Comparison of ENCODE assay signal across 9 mouse cellular contexts in the genomic region with DNA sequence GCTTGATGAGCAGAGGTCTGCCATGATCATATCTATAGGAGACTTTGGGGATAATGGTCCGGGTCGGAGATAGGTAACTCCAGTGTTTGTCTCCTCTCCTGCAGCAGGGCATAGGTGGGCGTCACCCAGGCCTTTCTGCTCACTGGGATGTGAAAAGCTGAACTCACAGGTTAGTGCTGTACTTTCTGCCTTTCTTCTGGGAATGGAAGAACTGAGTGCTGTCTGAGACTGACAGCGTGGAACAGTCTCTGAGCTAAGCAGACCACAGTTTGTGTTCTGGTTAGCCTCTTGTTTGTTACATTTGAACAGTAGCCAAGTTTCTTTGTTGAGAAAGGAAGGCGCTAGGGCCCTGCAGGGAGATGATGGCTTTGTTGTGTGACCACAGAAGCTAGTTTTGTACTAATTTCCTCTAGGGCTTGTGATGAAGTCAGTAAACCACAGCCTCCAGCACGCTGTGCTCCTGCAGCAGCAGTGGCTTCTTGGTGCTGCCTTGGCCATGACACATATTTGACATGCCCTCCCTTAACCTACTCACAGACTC. TPM values are rescaled to one million over a fixed set of nuclear protein-coding genes. Genes with fewer than 3 reads are reported as not detected.
DNase-seq lines count a peak whose midpoint lies in the region; ATAC-seq and TF ChIP-seq lines count a peak whose summit lies in the region.
"Had no signal": no experiment of that assay in that cellular context is flagged by ENCODE, and none has a peak within 500 bp of the region (broad histone marks: within the 10 kb centered on the region; RNA-seq: fewer than 3 reads in every experiment).

No protein-coding gene starts in this region.

- H3K27me3 ChIP-seq in kidney, embryonic 16.5 days (ENCODE audit: insufficient read depth, low read length), result no peaks in the 10 kb centered on the region
- no peaks in the 10 kb centered on the region for H3K27me3 ChIP-seq in liver, adult 2 months (ENCODE audit: control insufficient read depth, insufficient read depth, low read length)
- H3K27me3 ChIP-seq: midbrain, embryonic 12.5 days had no signal

- no peak overlapping the region for H3K27ac ChIP-seq in kidney, embryonic 16.5 days (ENCODE audit: low read length)
- H3K27ac ChIP-seq in liver, adult 2 months (replicated peaks; ENCODE audit: insufficient read depth, low read depth, low read length), result peak overlapping the region; percentile 30; the same call in 1 of the 2 replicates
- H3K27ac ChIP-seq: midbrain, embryonic 12.5 days had no signal

- H3K4me1 ChIP-seq in kidney, embryonic 16.5 days (ENCODE audit: insufficient read depth, low read length), result no peaks in the 10 kb centered on the region
- H3K4me1 ChIP-seq in liver, adult 2 months (ENCODE audit: control insufficient read depth, insufficient read depth, low read length), result peaks cover 2% of the 10 kb centered on the region; the same call in 1 of the 2 replicates
- H3K4me1 ChIP-seq: midbrain, embryonic 12.5 days had no signal

- peak; percentile 30 for DNase-seq in kidney, adult 18-20 months
- DNase-seq in c-Kit-positive CD71-negative TER-119-negative erythroid progenitor cells, embryonic 14.5 days (ENCODE audit: low read depth), result peak; percentile 61
- peak; percentile 48 for DNase-seq in liver, adult 2 months (ENCODE audit: extremely low read depth, low read depth, low spot score)
- no peak for DNase-seq in layer of hippocampus, postnatal 10 days (ENCODE audit: low spot score in 2 of 2)
- DNase-seq in urinary bladder, postnatal 36 days (ENCODE audit: low spot score in 2 of 2), result no peak
- no peak for DNase-seq in right cerebral cortex, postnatal 36 days (ENCODE audit: low spot score in 2 of 2)

- no peaks in the 10 kb centered on the region for H3K9me3 ChIP-seq in kidney, embryonic 16.5 days (ENCODE audit: low read length)
- H3K9me3 ChIP-seq: midbrain, embryonic 12.5 days had no signal

- H3K36me3 ChIP-seq in kidney, embryonic 16.5 days (ENCODE audit: insufficient read depth, low read length), result no peaks in the 10 kb centered on the region
- no peaks in the 10 kb centered on the region for H3K36me3 ChIP-seq in liver, adult 2 months (ENCODE audit: control insufficient read depth, insufficient read depth, low read length)
- H3K36me3 ChIP-seq: midbrain, embryonic 12.5 days had no signal

- no peak overlapping the region for H3K4me2 ChIP-seq in kidney, embryonic 16.5 days (replicated peaks; ENCODE audit: low read depth, low read length)
- H3K4me2 ChIP-seq: midbrain, embryonic 12.5 days had no signal

- TF ChIP-seq POLR2A in liver, adult 2 months (IDR thresholded peaks at IDR 0.05; ENCODE audit: extremely low read depth, insufficient read depth, low read length), result no peak

- 63% methylated on average over 6 of the region's 6 CpGs for WGBS in kidney, embryonic 16.5 days
- 78% methylated on average over 6 of the region's 6 CpGs for WGBS in liver, adult 2 months

- ATAC-seq in kidney, embryonic 16.5 days (ENCODE audit: low FRiP score, low TSS enrichment), result no peak
- peak; percentile 64 for ATAC-seq in neutrophil, adult 5-6 weeks (ENCODE audit: extremely low read depth, insufficient number of reproducible peaks, low FRiP score, poor library complexity, severe bottlenecking)

- TF ChIP-seq CTCF in liver, adult 2 months (IDR thresholded peaks at IDR 0.05; ENCODE audit: low read depth, low read length), result no peak

- no peaks in the 10 kb centered on the region for H3K79me2 ChIP-seq in liver, adult 2 months (ENCODE audit: control insufficient read depth, insufficient read depth, low read length)

- no peak overlapping the region for H3K9ac ChIP-seq in kidney, embryonic 16.5 days (replicated peaks; ENCODE audit: low read length)
- H3K9ac ChIP-seq in liver, adult 2 months (ENCODE audit: low read depth, low read length), result no peak overlapping the region
- H3K9ac ChIP-seq: midbrain, embryonic 12.5 days had no signal

- no peak overlapping the region for H3K4me3 ChIP-seq in kidney, embryonic 16.5 days (ENCODE audit: low read length)
- no peak overlapping the region for H3K4me3 ChIP-seq in liver, adult 2 months (ENCODE audit: insufficient read depth, low read depth, low read length)
- H3K4me3 ChIP-seq: midbrain, embryonic 12.5 days had no signal

RNA-seq across cellular contexts. Expression of gene Ptpn22, which starts 0.3 kb away (rescaled TPM):
- polyA plus RNA-seq in kidney, embryonic 16.5 days (2015; fragmentation: Nextera tagmentation; extraction: Ambion mirVana), result 0.80 and 0.82 TPM in 2 replicates
- 0.83 and 1.6 TPM in 2 replicates for total RNA-seq in liver, adult 2 months (2014; rRNA removed)
- 0.78 and 0.87 TPM in 2 replicates for polyA plus RNA-seq in liver, adult 2 months (2012; rRNA removed)
- total RNA-seq in neutrophil, adult 5-6 weeks (2017), result 93.7 and 107 TPM in 2 replicates
- under 1 TPM; 0.54 to 0.87 TPM for total RNA-seq in layer of hippocampus, postnatal 10 days (2021)

RNA-seq across cellular contexts. Expression of gene Bcl2l15, which starts 27.5 kb away (rescaled TPM):
- polyA plus RNA-seq in kidney, embryonic 16.5 days (2015; fragmentation: Nextera tagmentation; extraction: Ambion mirVana), result 0.14 TPM in 1 of 2 replicates, not detected in the other
- total RNA-seq in liver, adult 2 months (2014; rRNA removed), result 0.60 TPM in 1 of 2 replicates, not detected in the other
- not detected in 2 replicates for polyA plus RNA-seq in liver, adult 2 months (2012; rRNA removed)
- 1.5 and 2.5 TPM in 2 replicates for total RNA-seq in neutrophil, adult 5-6 weeks (2017)
- under 1 TPM; 0.64 to 0.80 TPM for total RNA-seq in layer of hippocampus, postnatal 10 days (2021)

RNA-seq across cellular contexts. Expression of gene Gm43064, which starts 50.5 kb away (rescaled TPM):
- 0.11 TPM in 1 of 2 replicates, not detected in the other for polyA plus RNA-seq in kidney, embryonic 16.5 days (2015; fragmentation: Nextera tagmentation; extraction: Ambion mirVana)
- 0.55 TPM in 1 of 2 replicates, not detected in the other for total RNA-seq in liver, adult 2 months (2014; rRNA removed)
- 0.05 and 0.20 TPM in 2 replicates for polyA plus RNA-seq in liver, adult 2 months (2012; rRNA removed)
- total RNA-seq in neutrophil, adult 5-6 weeks (2017), result not detected in 2 replicates
- under 1 TPM in 1 of 2 experiments, not detected in 1; 0.18 TPM for total RNA-seq in layer of hippocampus, postnatal 10 days (2021)
- polyA plus RNA-seq: midbrain, embryonic 12.5 days had no signal

RNA-seq across cellular contexts. Expression of gene Ap4b1, which starts 50.6 kb away (rescaled TPM):
- polyA plus RNA-seq in kidney, embryonic 16.5 days (2015; fragmentation: Nextera tagmentation; extraction: Ambion mirVana), result 22.3 and 22.8 TPM in 2 replicates
- total RNA-seq in liver, adult 2 months (2014; rRNA removed), result 22.1 and 23.4 TPM in 2 replicates
- 9.3 and 10.7 TPM in 2 replicates for polyA plus RNA-seq in liver, adult 2 months (2012; rRNA removed)
- 39.4 and 48.4 TPM in 2 replicates for total RNA-seq in neutrophil, adult 5-6 weeks (2017)
- total RNA-seq in layer of hippocampus, postnatal 10 days (2021), result 10 to 100 TPM; 13.3 to 14.5 TPM

RNA-seq across cellular contexts. Expression of gene Dclre1b, which starts 50.7 kb away (rescaled TPM):
- 29.8 and 31.2 TPM in 2 replicates for polyA plus RNA-seq in kidney, embryonic 16.5 days (2015; fragmentation: Nextera tagmentation; extraction: Ambion mirVana)
- total RNA-seq in liver, adult 2 months (2014; rRNA removed), result 2.5 and 3.3 TPM in 2 replicates
- polyA plus RNA-seq in liver, adult 2 months (2012; rRNA removed), result 5.6 and 6.5 TPM in 2 replicates
- total RNA-seq in neutrophil, adult 5-6 weeks (2017), result 13.1 and 15.6 TPM in 2 replicates
- total RNA-seq in layer of hippocampus, postnatal 10 days (2021), result 1 to 10 TPM; 8.4 to 8.7 TPM

Comparison
In these comparisons a context has a peak if more than half of its experiments do, and no peak if none do; other contexts are left out.
1. DNase-seq: peak in kidney, adult 18-20 months (single experiment), c-Kit-positive CD71-negative TER-119-negative erythroid progenitor cells, embryonic 14.5 days (single experiment) and liver, adult 2 months (single experiment); none in layer of hippocampus, postnatal 10 days (0 of 2), urinary bladder, postnatal 36 days (0 of 2) and right cerebral cortex, postnatal 36 days (0 of 2).
2. RNA of gene Ptpn22, which starts 0.3 kb away (total RNA-seq): 93.7 to 107 TPM in neutrophil, adult 5-6 weeks; 0.54 to 0.87 TPM in layer of hippocampus, postnatal 10 days and 0.83 to 1.6 TPM in liver, adult 2 months; every median in the first group is over 10 times any median in the second.